In the genomic region with DNA sequence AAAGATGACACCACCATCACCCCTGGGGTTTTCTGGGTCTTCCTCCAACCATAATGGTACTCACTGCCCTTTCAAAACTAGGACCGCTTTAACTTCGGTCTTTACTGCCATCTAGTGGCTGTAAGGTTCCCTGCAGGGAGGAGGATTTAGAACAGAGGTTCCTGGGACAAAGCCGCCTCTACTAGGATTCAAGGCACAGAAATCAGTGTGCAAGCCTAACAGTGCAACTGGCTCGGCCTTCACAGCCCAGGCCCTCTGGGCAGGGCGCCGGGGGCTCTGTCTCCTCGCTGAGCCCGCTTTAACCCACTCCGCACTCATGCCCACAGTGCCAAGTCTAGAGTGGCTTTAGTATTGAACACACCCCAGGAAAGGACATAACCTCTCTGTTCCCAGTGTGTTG, we compare ENCODE assay signal across 8 mouse cellular contexts. TPM values are rescaled to one million over a fixed set of nuclear protein-coding genes. Genes with fewer than 3 reads are reported as not detected.
A peak's percentile ranks its signal among the peaks of the same experiment; 100 is the strongest.
DNase-seq lines count a peak whose midpoint lies in the region; ATAC-seq and TF ChIP-seq lines count a peak whose summit lies in the region.

No protein-coding gene starts in this region.

- H3K27me3 ChIP-seq in CH12.LX (replicated peaks), result peaks cover 31% of the 10 kb centered on the region
- no peaks in the 10 kb centered on the region for H3K27me3 ChIP-seq in heart, postnatal 0 days (ENCODE audit: control insufficient read depth, insufficient read depth, low read length)
- no peaks in the 10 kb centered on the region for H3K27me3 ChIP-seq in lung, postnatal 0 days (replicated peaks; ENCODE audit: insufficient read depth, low read length)

- TF ChIP-seq EP300 in CH12.LX (IDR thresholded peaks at IDR 0.05; ENCODE audit: low read length), result no peak
- no peak for TF ChIP-seq EP300 in heart, postnatal 0 days (IDR thresholded peaks at IDR 0.05; ENCODE audit: low read depth)
- TF ChIP-seq EP300 in lung, postnatal 0 days (IDR thresholded peaks at IDR 0.05), result no peak

- ATAC-seq in heart, postnatal 0 days (ENCODE audit: insufficient read depth, low read depth), result peak; percentile 47; the same call in 1 of the 2 replicates
- ATAC-seq in lung, postnatal 0 days, result peak; percentile 32

- peaks cover 2% of the 10 kb centered on the region for H3K9me3 ChIP-seq in CH12.LX (replicated peaks; ENCODE audit: low read length)
- no peaks in the 10 kb centered on the region for H3K9me3 ChIP-seq in heart, postnatal 0 days (replicated peaks; ENCODE audit: control insufficient read depth, low read length)
- H3K9me3 ChIP-seq in lung, postnatal 0 days (ENCODE audit: low read length), result no peaks in the 10 kb centered on the region

- no peak overlapping the region for H3K9ac ChIP-seq in CH12.LX (ENCODE audit: insufficient read depth, low read depth)
- no peak overlapping the region for H3K9ac ChIP-seq in heart, postnatal 0 days (replicated peaks; ENCODE audit: low read depth, low read length)
- no peak overlapping the region for H3K9ac ChIP-seq in lung, postnatal 0 days (replicated peaks; ENCODE audit: low read depth)

- H3K4me2 ChIP-seq in CH12.LX (ENCODE audit: insufficient read depth, low read depth, poor library complexity, severe bottlenecking), result no peak overlapping the region
- H3K4me2 ChIP-seq in heart, postnatal 0 days (ENCODE audit: low read depth, low read length), result no peak overlapping the region
- no peak overlapping the region for H3K4me2 ChIP-seq in lung, postnatal 0 days (replicated peaks; ENCODE audit: low read depth, low read length)

- no peak overlapping the region for H3K27ac ChIP-seq in CH12.LX (ENCODE audit: insufficient read depth, low read depth)
- no peak overlapping the region for H3K27ac ChIP-seq in heart, postnatal 0 days (ENCODE audit: low read depth)
- no peak overlapping the region for H3K27ac ChIP-seq in lung, postnatal 0 days (ENCODE audit: low read length)

- TF ChIP-seq POLR2A in CH12.LX (IDR thresholded peaks at IDR 0.05; ENCODE audit: low read depth, low read length), result no peak

- no peak overlapping the region for H3K4me3 ChIP-seq in CH12.LX (replicated peaks in 1 of 3; ENCODE audit: low read depth in 2 of 3, low read length in 2 of 3, poor library complexity in 1 of 3)
- H3K4me3 ChIP-seq in heart, postnatal 0 days (ENCODE audit: low read depth, low read length), result no peak overlapping the region
- no peak overlapping the region for H3K4me3 ChIP-seq in lung, postnatal 0 days (ENCODE audit: low read depth, low read length)

- peak; percentile 95 for TF ChIP-seq RAD21 in CH12.LX (IDR thresholded peaks at IDR 0.05; ENCODE audit: low read depth, low read length)

- no peaks in the 10 kb centered on the region for H3K36me3 ChIP-seq in CH12.LX (replicated peaks in 1 of 2; ENCODE audit: control insufficient read depth in 1 of 2, insufficient read depth in 1 of 2, low read length in 1 of 2)
- no peaks in the 10 kb centered on the region for H3K36me3 ChIP-seq in heart, postnatal 0 days (replicated peaks; ENCODE audit: control insufficient read depth, insufficient read depth, low read length)
- H3K36me3 ChIP-seq in lung, postnatal 0 days (ENCODE audit: insufficient read depth, low read length), result no peaks in the 10 kb centered on the region

- dilution Hi-C loops in CH12.LX (cut with MboI; ENCODE audit: extremely low pct_ligation_motif_present, extremely low pct_unique_long_range_greater_than_20kb, low sequenced_read_pairs), result no loop called here

- H3K79me2 ChIP-seq in CH12.LX (replicated peaks; ENCODE audit: control insufficient read depth, extremely low read depth, insufficient read depth, poor library complexity, severe bottlenecking), result no peaks in the 10 kb centered on the region

- WGBS in heart, postnatal 0 days, result 12% methylated on average over 9 of the region's 9 CpGs
- 14% methylated on average over 9 of the region's 9 CpGs for WGBS in lung, postnatal 0 days

- in situ Hi-C loops in CH12.LX (cut with MboI; ENCODE audit: low pct_ligation_motif_present, low pct_unique_long_range_greater_than_20kb, low sequenced_read_pairs), result loop anchor here (10.0 kb wide), 1 partner anchor 412 kb away; no protein-coding TSS in a partner anchor

- H3K4me1 ChIP-seq in CH12.LX (ENCODE audit: control insufficient read depth in 1 of 2, insufficient read depth in 2 of 2), result 0 out of 4 replicates have a peak, but pooled peaks cover 0 to 2% of the 10 kb centered on the region in 2 experiments
- H3K4me1 ChIP-seq in heart, postnatal 0 days (ENCODE audit: control insufficient read depth, insufficient read depth), result peaks cover 7% of the 10 kb centered on the region
- H3K4me1 ChIP-seq in lung, postnatal 0 days (ENCODE audit: insufficient read depth, low read depth, low read length), result no peaks in the 10 kb centered on the region

- DNase-seq in CH12.LX (ENCODE audit: extremely low read depth), result peak; percentile 76
- peak; percentile 82 for DNase-seq in adrenal gland, postnatal 10 days
- DNase-seq in embryo, embryonic 9.5 days (ENCODE audit: extremely low spot score), result peak; percentile 84
- DNase-seq in heart, postnatal 0 days (ENCODE audit: low spot score), result peak; percentile 70
- peak; percentile 65 to 80 for DNase-seq in kidney, postnatal 36 days
- DNase-seq in lung, postnatal 0 days (ENCODE audit: low spot score), result peak; percentile 85
- DNase-seq in retina, embryonic 14.5 days (ENCODE audit: low spot score), result peak; percentile 95
- peak; percentile 31 to 74 for DNase-seq in urinary bladder, postnatal 4 days (ENCODE audit: low spot score in 2 of 2)

- peak; percentile 87 to 97 for TF ChIP-seq CTCF in CH12.LX (conservative IDR thresholded peaks at IDR 0.05 in 1 of 2, IDR thresholded peaks at IDR 0.05 in 1 of 2; ENCODE audit: low read depth in 2 of 2, low read length in 2 of 2)
- peak; percentile 94 for TF ChIP-seq CTCF in heart, postnatal 0 days (IDR thresholded peaks at IDR 0.05; ENCODE audit: low read depth)
- peak; percentile 86 for TF ChIP-seq CTCF in lung, postnatal 0 days (IDR thresholded peaks at IDR 0.05)

TF ChIP-seq in CH12.LX, 34 proteins besides CTCF, POLR2A, EP300 and RAD21:
- TF ChIP-seq ZC3H11A (IDR thresholded peaks at IDR 0.05; ENCODE audit: low read depth, low read length) (peak; percentile 48; the same call in 1 of the 2 replicates), ELF1 (IDR thresholded peaks at IDR 0.05; ENCODE audit: low read depth, low read length) (no peak), SMC3 (IDR thresholded peaks at IDR 0.05; ENCODE audit: low read depth, low read length) (peak; percentile 89), MAFK (IDR thresholded peaks at IDR 0.05; ENCODE audit: insufficient replicate concordance, low read length) (no peak), NELFE (IDR thresholded peaks at IDR 0.05; ENCODE audit: low read depth, low read length) (peak; percentile 43; the same call in 1 of the 2 replicates), ZMIZ1 (IDR thresholded peaks at IDR 0.05; ENCODE audit: low read depth, low read length) (no peak)

RNA-seq across cellular contexts. Expression of a gene that starts 58.0 kb away (rescaled TPM):
- 17.9 and 28.2 TPM in 2 replicates for total RNA-seq in CH12.LX (2012; rRNA removed)
- total RNA-seq in CH12.LX (2014; rRNA removed), result 17.5 and 18.5 TPM in 2 replicates
- 20.6 and 21.5 TPM in 2 replicates for polyA plus RNA-seq in CH12.LX (2012; ENCODE audit: insufficient read length, low read depth)
- total RNA-seq in adrenal gland, postnatal 10 days (2021), result 100 to 1,000 TPM; 101 to 113 TPM
- 62.1 and 71.6 TPM in 2 replicates for total RNA-seq in heart, postnatal 0 days (2014; rRNA removed; ENCODE audit: low replicate concordance)
- polyA plus RNA-seq in heart, postnatal 0 days (2015; fragmentation: Nextera tagmentation; extraction: Ambion mirVana), result 36.4 and 38.0 TPM in 2 replicates
- 62.2 and 62.4 TPM in 2 replicates for polyA plus RNA-seq in lung, postnatal 0 days (2015; fragmentation: Nextera tagmentation; extraction: Ambion mirVana)
